Mouse (Mus musculus) midbrain, embryonic 16.5 days (tissue): ENCODE data around the gene Ar. TPM values are rescaled to one million over a fixed set of nuclear protein-coding genes. Genes with fewer than 3 reads are reported as not detected.

Experiments used
- ATAC-seq: fragments of 200-750 bp; cut with Nextera tagmentation; 2 replicates; pipeline ENCODE4 v1.8.0; 2017; ENCODE audit warnings: moderate TSS enrichment
- H3K27ac ChIP-seq: fragments of 300-500 bp; sonication (generic); 2 replicates; pipeline ENCODE4 v1.5.1; 2014; ENCODE audit warnings: mild to moderate bottlenecking, low read length, mixed read lengths
- H3K27me3 ChIP-seq: fragments of 300-500 bp; sonication (generic); 2 replicates; pipeline ENCODE4 v1.6.1; 2014; ENCODE audit warnings: low read depth, low read length, mixed read lengths; ENCODE audit not compliant: control insufficient read depth, insufficient read depth
- H3K36me3 ChIP-seq: fragments of 300-500 bp; sonication (generic); 2 replicates; pipeline ENCODE4 v1.6.1; 2014; ENCODE audit warnings: mild to moderate bottlenecking, low read length, moderate library complexity, mixed read lengths; ENCODE audit not compliant: control insufficient read depth, insufficient read depth
- H3K4me1 ChIP-seq: fragments of 300-500 bp; sonication (generic); 2 replicates; pipeline ENCODE4 v1.6.1; 2014; ENCODE audit warnings: mild to moderate bottlenecking, low read length, mixed read lengths; ENCODE audit not compliant: control insufficient read depth, insufficient read depth
- H3K4me2 ChIP-seq: fragments of 300-500 bp; sonication (generic); 2 replicates; pipeline ENCODE4 v1.6.1; 2014; ENCODE audit warnings: mild to moderate bottlenecking, low read length, mixed read lengths
- H3K4me3 ChIP-seq: fragments of 300-500 bp; sonication (generic); 2 replicates; pipeline ENCODE4 v1.5.1; 2014; ENCODE audit warnings: low read depth, mild to moderate bottlenecking, low read length, moderate library complexity, mixed read lengths
- H3K9ac ChIP-seq: fragments of 300-500 bp; sonication (generic); 2 replicates; pipeline ENCODE4 v1.6.1; 2014; ENCODE audit warnings: low read depth, low read length, mixed read lengths
- H3K9me3 ChIP-seq: fragments of 300-500 bp; sonication (generic); replicated peaks from 2 replicates; pipeline ENCODE4 v1.6.1; 2014; ENCODE audit warnings: mild to moderate bottlenecking, low read length, mixed read lengths; ENCODE audit not compliant: control insufficient read depth, poor library complexity, severe bottlenecking
- WGBS: fragments of 180-500 bp; shearing (Covaris S2); extraction: QIAGEN DNeasy Blood & Tissue Kit; methylation state at CpG from one replicate; pipeline ENCODE4 v1.1.7; 2014; 5-methylcytosine and 5-hydroxymethylcytosine counted together
- polyA plus RNA-seq: library from polyadenylated mRNA; unstranded; fragments of >200 nt; fragmentation: Nextera tagmentation; extraction: Ambion mirVana; gene quantifications from 2 replicates; pipeline ENCODE4 v1.2.1, GENCODE M21; 2015

The Ar gene
- polyA plus RNA-seq, 1 experiment from 2014 or later = 0.19 TPM

- Histone ChIP-seq H3K4me3 (no peak overlapping the region), H3K27ac (no peak overlapping the region), H3K9me3 (no peaks in the 10 kb centered on the region), H3K4me1 (no peaks in the 10 kb centered on the region), H3K27me3 (no peaks in the 10 kb centered on the region), H3K4me2 (no peak overlapping the region), H3K36me3 (no peaks in the 10 kb centered on the region), H3K9ac (no peak overlapping the region)
- 91% methylated on average over 2 of the region's 2 CpGs for WGBS
- no peak for ATAC-seq
Observed at GRCm38 (mm10) chrX:98245108-98245507, 96.5 kb downstream of the Ar start.

- no peaks in the 10 kb centered on the region for H3K36me3 ChIP-seq
- H3K4me1 ChIP-seq = no peaks in the 10 kb centered on the region
- no peaks in the 10 kb centered on the region for H3K27me3 ChIP-seq
- no peak for ATAC-seq
- no peak overlapping the region for H3K9ac ChIP-seq
- no peak overlapping the region for H3K4me3 ChIP-seq
- WGBS = 80% methylated on average over 4 of the region's 4 CpGs
- H3K9me3 ChIP-seq = no peaks in the 10 kb centered on the region
- no peak overlapping the region for H3K4me2 ChIP-seq
- H3K27ac ChIP-seq = no peak overlapping the region
Observed at GRCm38 (mm10) chrX:98248363-98248762, 99.8 kb downstream of the Ar start.

GRCm38 (mm10) chrX:98259620-98260019 lies 111.1 kb downstream of the Ar start:
- ATAC-seq = no peak
- H3K27ac ChIP-seq = no peak overlapping the region
- H3K27me3 ChIP-seq = no peaks in the 10 kb centered on the region
- H3K9me3 ChIP-seq = no peaks in the 10 kb centered on the region
- no peaks in the 10 kb centered on the region for H3K36me3 ChIP-seq
- no peaks in the 10 kb centered on the region for H3K4me1 ChIP-seq
- 81% methylated on average over 2 of the region's 2 CpGs for WGBS
- no peak overlapping the region for H3K4me2 ChIP-seq
- no peak overlapping the region for H3K9ac ChIP-seq
- H3K4me3 ChIP-seq = no peak overlapping the region

- no peak for ATAC-seq
- H3K4me2 ChIP-seq = no peak overlapping the region
- WGBS = 90% methylated on average over 2 of the region's 2 CpGs
- no peak overlapping the region for H3K27ac ChIP-seq
- no peaks in the 10 kb centered on the region for H3K27me3 ChIP-seq
- no peak overlapping the region for H3K4me3 ChIP-seq
- H3K36me3 ChIP-seq = no peaks in the 10 kb centered on the region
- H3K9ac ChIP-seq = no peak overlapping the region
- H3K4me1 ChIP-seq = no peaks in the 10 kb centered on the region
- H3K9me3 ChIP-seq = no peaks in the 10 kb centered on the region
Observed at GRCm38 (mm10) chrX:98265755-98266154, 117.2 kb downstream of the Ar start.

- Histone ChIP-seq H3K9me3 (no peaks in the 10 kb centered on the region), H3K4me1 (no peaks in the 10 kb centered on the region), H3K36me3 (no peaks in the 10 kb centered on the region), H3K4me2 (no peak overlapping the region), H3K9ac (no peak overlapping the region), H3K27me3 (no peaks in the 10 kb centered on the region), H3K27ac (no peak overlapping the region), H3K4me3 (no peak overlapping the region)
- no peak for ATAC-seq
Observed at GRCm38 (mm10) chrX:98271361-98271760, 122.8 kb downstream of the Ar start.

GRCm38 (mm10) chrX:98291763-98292162 lies 143.2 kb downstream of the Ar start:
- H3K27ac ChIP-seq = no peak overlapping the region
- H3K9ac ChIP-seq = no peak overlapping the region
- H3K4me2 ChIP-seq = no peak overlapping the region
- no peaks in the 10 kb centered on the region for H3K4me1 ChIP-seq
- no peaks in the 10 kb centered on the region for H3K27me3 ChIP-seq
- 70% methylated on average over 1 of the region's 1 CpGs for WGBS
- H3K4me3 ChIP-seq = no peak overlapping the region
- no peaks in the 10 kb centered on the region for H3K9me3 ChIP-seq
- H3K36me3 ChIP-seq = no peaks in the 10 kb centered on the region
- no peak for ATAC-seq

GRCm38 (mm10) chrX:98300685-98301084 lies 152.1 kb downstream of the Ar start:
- no peaks in the 10 kb centered on the region for H3K9me3 ChIP-seq
- no peak overlapping the region for H3K27ac ChIP-seq
- H3K4me1 ChIP-seq = no peaks in the 10 kb centered on the region
- no peak overlapping the region for H3K4me3 ChIP-seq
- no peak overlapping the region for H3K9ac ChIP-seq
- H3K36me3 ChIP-seq = no peaks in the 10 kb centered on the region
- ATAC-seq = no peak
- no peak overlapping the region for H3K4me2 ChIP-seq
- no peaks in the 10 kb centered on the region for H3K27me3 ChIP-seq
- 40% methylated on average over 4 of the region's 4 CpGs for WGBS

GRCm38 (mm10) chrX:98301924-98302323 lies 153.4 kb downstream of the Ar start:
- H3K4me1 ChIP-seq = no peaks in the 10 kb centered on the region
- H3K4me3 ChIP-seq = no peak overlapping the region
- H3K36me3 ChIP-seq = no peaks in the 10 kb centered on the region
- WGBS = 74% methylated on average over 2 of the region's 2 CpGs
- H3K27me3 ChIP-seq = no peaks in the 10 kb centered on the region
- H3K9me3 ChIP-seq = no peaks in the 10 kb centered on the region
- ATAC-seq = no peak
- H3K9ac ChIP-seq = no peak overlapping the region
- H3K4me2 ChIP-seq = no peak overlapping the region
- no peak overlapping the region for H3K27ac ChIP-seq

GRCm38 (mm10) chrX:98315961-98316360 lies 167.4 kb downstream of the Ar start:
- Histone ChIP-seq H3K9ac (no peak overlapping the region), H3K27me3 (no peaks in the 10 kb centered on the region)
- 92% methylated on average over 3 of the region's 3 CpGs for whole genome bisulfite sequencing

GRCm38 (mm10) chrX:98317483-98317882 lies 168.9 kb downstream of the Ar start:
- H3K36me3 ChIP-seq = no peaks in the 10 kb centered on the region
- no peak overlapping the region for H3K9ac ChIP-seq
- H3K4me2 ChIP-seq = no peak overlapping the region
- H3K4me1 ChIP-seq = no peaks in the 10 kb centered on the region
- no peak for ATAC-seq
- H3K27me3 ChIP-seq = no peaks in the 10 kb centered on the region
- H3K27ac ChIP-seq = no peak overlapping the region
- no peaks in the 10 kb centered on the region for H3K9me3 ChIP-seq
- no peak overlapping the region for H3K4me3 ChIP-seq

More at GRCm38 (mm10) chrX:98315961-98316360, 167.4 kb downstream of the Ar start:
- Histone ChIP-seq H3K4me3 (no peak overlapping the region), H3K27ac (no peak overlapping the region), H3K36me3 (no peaks in the 10 kb centered on the region), H3K9me3 (no peaks in the 10 kb centered on the region), H3K4me2 (no peak overlapping the region), H3K4me1 (no peaks in the 10 kb centered on the region)
- no peak for ATAC-seq
